Mouse (Mus musculus): ENCODE measurements around the gene Slc37a2. TPM values are rescaled to one million over a fixed set of nuclear protein-coding genes. Genes with fewer than 3 reads are reported as not detected.
A peak's percentile ranks its signal among the peaks of the same experiment; 100 is the strongest.

Slc37a2 gene
- total and polyA plus RNA-seq, 3 experiments, result 8.9 to 14.5 (median 13.0) TPM

DNA sequence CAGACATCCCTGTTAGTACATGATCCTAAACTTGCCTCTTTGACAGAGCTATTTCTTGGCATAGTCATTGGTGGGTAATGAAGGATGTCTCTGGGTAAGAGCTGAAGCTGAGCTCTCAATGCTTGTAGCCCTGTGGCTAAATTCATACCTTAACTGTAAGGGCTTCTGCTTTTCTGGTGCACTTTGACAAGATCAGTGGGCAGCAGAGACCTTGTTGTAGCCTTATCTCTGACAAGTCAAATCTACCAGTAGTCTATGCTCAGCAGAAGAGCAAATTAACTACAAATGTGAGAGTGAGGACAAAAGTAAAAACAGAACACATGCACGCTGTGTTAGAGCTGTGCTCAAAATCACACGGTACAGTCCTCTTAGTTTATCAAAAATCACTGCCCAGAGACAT lies 11.1 kb upstream of the Slc37a2 start:
- in situ Hi-C loops (cut with MboI; ENCODE audit: low pct_ligation_motif_present, low pct_unique_long_range_greater_than_20kb, low sequenced_read_pairs) (no loop called here), dilution Hi-C loops (cut with MboI; ENCODE audit: extremely low pct_ligation_motif_present, extremely low pct_unique_long_range_greater_than_20kb, low sequenced_read_pairs) (no loop called here)
- TF ChIP-seq NELFE (IDR thresholded peaks at IDR 0.05; ENCODE audit: low read depth, low read length) (no peak), SIN3A (IDR thresholded peaks at IDR 0.05; ENCODE audit: low read length) (no peak), UBTF (IDR thresholded peaks at IDR 0.05; ENCODE audit: low read depth, low read length) (no peak), EP300 (IDR thresholded peaks at IDR 0.05; ENCODE audit: low read length) (no peak), NRF1 (IDR thresholded peaks at IDR 0.05; ENCODE audit: low read depth, low read length) (no peak), ZNF384 (IDR thresholded peaks at IDR 0.05; ENCODE audit: low read depth, low read length) (no peak)
- H3K9me3 ChIP-seq (replicated peaks; ENCODE audit: low read length), result no peaks in the 10 kb centered on the region
- no peak overlapping the region for H3K4me3 ChIP-seq (replicated peaks in 1 of 3; ENCODE audit: low read depth in 2 of 3, low read length in 2 of 3, poor library complexity in 1 of 3)
- no peaks in the 10 kb centered on the region for H3K27me3 ChIP-seq (replicated peaks)
- H3K27ac ChIP-seq (ENCODE audit: insufficient read depth, low read depth), result no peak overlapping the region
- peaks cover 0 to 2% of the 10 kb centered on the region in 2 experiments for H3K36me3 ChIP-seq (replicated peaks in 1 of 2; ENCODE audit: control insufficient read depth in 1 of 2, insufficient read depth in 1 of 2, low read length in 1 of 2)
- H3K4me1 ChIP-seq (ENCODE audit: control insufficient read depth in 1 of 2, insufficient read depth in 2 of 2), result no peaks in the 10 kb centered on the region
- H3K79me2 ChIP-seq (replicated peaks; ENCODE audit: control insufficient read depth, extremely low read depth, insufficient read depth, poor library complexity, severe bottlenecking), result no peaks in the 10 kb centered on the region
- no peak overlapping the region for H3K9ac ChIP-seq (ENCODE audit: insufficient read depth, low read depth)
- H3K4me2 ChIP-seq (ENCODE audit: insufficient read depth, low read depth, poor library complexity, severe bottlenecking), result no peak overlapping the region
- no peak for DNase-seq (ENCODE audit: extremely low read depth)

DNA sequence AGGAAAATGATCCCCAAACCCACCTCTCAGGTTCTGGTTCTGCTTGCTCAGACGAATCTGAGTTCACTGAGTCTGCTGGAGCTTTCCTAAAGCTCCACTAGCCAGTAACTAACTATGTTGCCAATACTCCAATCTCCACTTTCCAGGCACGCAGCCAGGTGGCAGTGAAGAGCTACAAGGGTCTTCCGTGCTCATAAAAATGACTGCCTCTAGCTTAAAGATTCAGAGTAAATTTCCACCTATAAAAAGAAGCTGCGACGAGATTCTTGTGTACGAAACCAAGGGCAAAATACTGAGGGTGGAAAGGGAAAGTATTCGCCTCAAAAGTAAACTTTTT lies 319 bp upstream of the Slc37a2 start:
- Histone ChIP-seq H3K36me3 (replicated peaks in 1 of 2; ENCODE audit: control insufficient read depth in 1 of 2, insufficient read depth in 1 of 2, low read length in 1 of 2) (peaks cover 0 to 7% of the 10 kb centered on the region in 2 experiments), H3K4me2 (ENCODE audit: insufficient read depth, low read depth, poor library complexity, severe bottlenecking) (peak overlapping the region; percentile 90), H3K4me3 (replicated peaks in 1 of 3; ENCODE audit: low read depth in 2 of 3, low read length in 2 of 3, poor library complexity in 1 of 3) (peak overlapping the region; percentile 60 to 83 (median 64)), H3K79me2 (replicated peaks; ENCODE audit: control insufficient read depth, extremely low read depth, insufficient read depth, poor library complexity, severe bottlenecking) (no peaks in the 10 kb centered on the region; the same call in 1 of the 2 replicates), H3K4me1 (ENCODE audit: control insufficient read depth in 1 of 2, insufficient read depth in 2 of 2) (peaks cover 2 to 25% of the 10 kb centered on the region in 2 experiments; a peak in 3 of 4 replicates), H3K9ac (ENCODE audit: insufficient read depth, low read depth) (peak overlapping the region; percentile 41; the same call in 1 of the 2 replicates), H3K27ac (ENCODE audit: insufficient read depth, low read depth) (peak overlapping the region; percentile 67), H3K27me3 (replicated peaks) (no peaks in the 10 kb centered on the region), H3K9me3 (replicated peaks; ENCODE audit: low read length) (no peaks in the 10 kb centered on the region)
- in situ Hi-C loops (cut with MboI; ENCODE audit: low pct_ligation_motif_present, low pct_unique_long_range_greater_than_20kb, low sequenced_read_pairs), result no loop called here
- dilution Hi-C loops (cut with MboI; ENCODE audit: extremely low pct_ligation_motif_present, extremely low pct_unique_long_range_greater_than_20kb, low sequenced_read_pairs), result no loop called here
- peak; percentile 60 for DNase-seq (ENCODE audit: extremely low read depth)
- TF ChIP-seq RAD21 (IDR thresholded peaks at IDR 0.05; ENCODE audit: low read depth, low read length) (peak; percentile 50), MAX (IDR thresholded peaks at IDR 0.05; ENCODE audit: low read length) (0 out of 2 replicates have a peak, but pooled peaks have one; percentile 14), POLR2A (IDR thresholded peaks at IDR 0.05; ENCODE audit: low read depth, low read length) (no peak), MAFK (IDR thresholded peaks at IDR 0.05; ENCODE audit: insufficient replicate concordance, low read length) (peak; percentile 12; the same call in 1 of the 2 replicates), GABPA (IDR thresholded peaks at IDR 0.05; ENCODE audit: insufficient replicate concordance, low read depth, low read length) (no peak), ZMIZ1 (IDR thresholded peaks at IDR 0.05; ENCODE audit: low read depth, low read length) (no peak), EP300 (IDR thresholded peaks at IDR 0.05; ENCODE audit: low read length) (no peak), E2F4 (IDR thresholded peaks at IDR 0.05; ENCODE audit: insufficient replicate concordance, low read depth, low read length) (no peak), TCF12 (IDR thresholded peaks at IDR 0.05; ENCODE audit: low read depth, low read length) (no peak), NRF1 (IDR thresholded peaks at IDR 0.05; ENCODE audit: low read depth, low read length) (no peak), SIN3A (IDR thresholded peaks at IDR 0.05; ENCODE audit: low read length) (no peak), KAT2A (IDR thresholded peaks at IDR 0.05; ENCODE audit: insufficient replicate concordance, low read length) (no peak), JUN (IDR thresholded peaks at IDR 0.05; ENCODE audit: insufficient read depth, low read depth, low read length) (no peak), ETS1 (conservative IDR thresholded peaks at IDR 0.05; ENCODE audit: low read depth, low read length) (no peak), ZKSCAN1 (IDR thresholded peaks at IDR 0.05; ENCODE audit: borderline replicate concordance, low read depth, low read length) (no peak), TBP (conservative IDR thresholded peaks at IDR 0.05; ENCODE audit: low read depth, low read length) (0 out of 2 replicates have a peak, but pooled peaks have one; percentile 0), ZNF384 (IDR thresholded peaks at IDR 0.05; ENCODE audit: low read depth, low read length) (no peak), CHD1 (IDR thresholded peaks at IDR 0.05; ENCODE audit: low read depth, low read length) (no peak), RCOR1 (conservative IDR thresholded peaks at IDR 0.05; ENCODE audit: low read depth, low read length) (no peak), ELF1 (IDR thresholded peaks at IDR 0.05; ENCODE audit: low read depth, low read length) (no peak), MEF2A (IDR thresholded peaks at IDR 0.05; ENCODE audit: borderline replicate concordance, low read depth, low read length) (no peak), BHLHE40 (IDR thresholded peaks at IDR 0.05; ENCODE audit: low read depth, low read length) (no peak), ZC3H11A (IDR thresholded peaks at IDR 0.05; ENCODE audit: low read depth, low read length) (no peak), UBTF (IDR thresholded peaks at IDR 0.05; ENCODE audit: low read depth, low read length) (no peak), MYC (IDR thresholded peaks at IDR 0.05; ENCODE audit: low read depth, low read length) (no peak), SMC3 (IDR thresholded peaks at IDR 0.05; ENCODE audit: low read depth, low read length) (peak; percentile 47), IRF4 (IDR thresholded peaks at IDR 0.05; ENCODE audit: low read depth, low read length) (no peak), CTCF (conservative IDR thresholded peaks at IDR 0.05 in 1 of 2, IDR thresholded peaks at IDR 0.05 in 1 of 2; ENCODE audit: low read depth in 2 of 2, low read length in 2 of 2) (peak in 1 of 2 experiments; percentile 71; a peak in 2 of 4 replicates), HCFC1 (IDR thresholded peaks at IDR 0.05; ENCODE audit: low read depth, low read length) (no peak), USF2 (conservative IDR thresholded peaks at IDR 0.05; ENCODE audit: low read depth, low read length) (no peak), MAZ (IDR thresholded peaks at IDR 0.05; ENCODE audit: low read depth, low read length) (no peak), CHD2 (IDR thresholded peaks at IDR 0.05; ENCODE audit: low read length) (no peak)

Measured in CH12.LX (cell line).